Mouse (Mus musculus): ENCODE results near the gene Lrch4.

Gene Lrch4

GRCm38 (mm10) chr5:137649251-137649650, 20.3 kb downstream of the Lrch4 start:
- ATAC-seq (ENCODE audit: insufficient number of reproducible peaks, low FRiP score, low TSS enrichment): no peak

DNA sequence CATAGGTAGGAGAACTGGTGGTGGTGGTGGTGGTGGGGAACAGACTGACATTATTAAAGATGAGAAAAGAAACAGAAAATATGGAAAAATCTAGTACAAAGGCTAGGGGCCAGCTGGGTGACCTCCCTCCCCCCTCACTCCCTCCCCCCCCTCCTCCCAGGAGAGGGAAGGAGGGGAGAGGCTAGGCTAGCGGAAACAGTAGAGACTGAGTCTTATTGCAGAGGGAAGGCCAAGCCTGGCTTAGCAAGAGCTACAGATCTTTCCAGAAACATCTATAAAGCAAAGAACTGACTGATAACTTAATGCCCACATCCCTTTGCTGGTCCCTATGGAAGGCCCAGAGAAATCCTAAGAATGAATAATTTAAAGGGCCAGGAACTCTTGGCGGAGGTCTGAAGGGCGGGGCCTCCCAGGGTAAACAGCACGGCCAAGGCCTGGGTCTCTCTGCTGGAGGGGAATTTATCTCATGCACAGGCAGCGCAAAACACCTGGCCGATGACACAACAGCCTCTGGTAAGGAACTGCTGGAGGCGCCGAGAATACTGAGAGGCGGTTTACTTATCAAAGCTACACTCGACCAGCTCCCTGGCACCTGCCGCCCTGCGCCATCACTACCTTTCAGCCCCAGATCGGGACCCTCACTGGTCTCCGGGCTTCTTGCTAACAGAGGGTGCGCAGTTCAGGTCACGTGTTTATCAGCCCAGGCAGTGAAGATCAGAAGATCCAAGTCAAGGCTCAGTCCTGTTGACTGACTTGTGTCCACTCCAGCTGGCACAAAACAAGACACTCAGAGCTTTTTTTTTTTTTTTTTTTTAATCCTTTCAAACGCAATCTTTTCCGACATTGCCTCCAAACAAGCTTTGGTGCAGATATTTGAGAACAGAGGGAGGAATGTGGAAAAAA, 21.0 kb downstream of the Lrch4 start:
- no peak for ATAC-seq (ENCODE audit: insufficient number of reproducible peaks, low FRiP score, low TSS enrichment)

DNA sequence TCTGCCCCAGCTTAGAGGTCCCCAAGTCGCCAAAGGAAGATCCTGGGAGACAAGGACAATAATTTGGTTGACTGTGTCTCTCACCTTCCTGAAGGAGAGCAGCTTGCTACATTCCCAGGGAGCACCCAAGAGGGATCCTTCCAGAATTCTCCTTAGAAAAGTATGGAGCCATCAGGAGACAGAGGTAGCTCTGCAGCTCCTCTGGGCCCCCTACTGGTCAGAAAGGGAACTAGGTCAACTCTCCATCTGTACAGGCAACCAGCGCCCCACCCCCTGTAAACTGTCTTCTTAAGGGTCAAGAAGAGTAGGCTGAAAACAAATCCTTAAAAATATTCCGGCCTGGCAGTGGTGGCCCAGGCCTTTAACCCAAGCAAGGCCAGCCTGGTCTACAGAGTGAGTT, 23.6 kb downstream of the Lrch4 start:
- ATAC-seq (ENCODE audit: insufficient number of reproducible peaks, low FRiP score, low TSS enrichment): peak; percentile 43; the same call in 1 of the 2 replicates

- no peak for ATAC-seq (ENCODE audit: insufficient number of reproducible peaks, low FRiP score, low TSS enrichment)
Measured at GRCm38 (mm10) chr5:137653366-137653765, 24.4 kb downstream of the Lrch4 start.

- ATAC-seq (ENCODE audit: insufficient number of reproducible peaks, low FRiP score, low TSS enrichment): no peak
Measured at GRCm38 (mm10) chr5:137654746-137655145, 25.8 kb downstream of the Lrch4 start.

DNA sequence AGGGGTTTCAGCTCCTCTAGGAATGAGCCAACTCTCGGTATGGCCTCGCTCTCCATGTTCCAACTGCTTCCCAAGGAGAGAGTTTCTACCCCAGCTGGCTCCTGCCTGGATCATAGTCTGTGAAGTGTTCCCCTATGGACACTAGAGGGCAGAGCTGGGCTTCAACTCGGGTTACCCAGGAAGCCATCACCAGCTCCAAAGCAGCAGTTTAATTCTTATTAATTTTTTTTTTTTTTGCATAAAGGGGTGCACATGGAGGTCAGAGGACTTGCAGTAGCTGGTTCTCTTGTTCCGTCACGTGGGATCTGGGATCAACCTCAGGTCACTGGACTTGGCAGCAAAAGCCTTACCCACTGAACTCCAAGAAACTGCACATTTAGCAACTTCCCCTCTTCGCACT, 28.1 kb downstream of the Lrch4 start:
- ATAC-seq (ENCODE audit: insufficient number of reproducible peaks, low FRiP score, low TSS enrichment): peak; percentile 69; the same call in 1 of the 2 replicates

DNA sequence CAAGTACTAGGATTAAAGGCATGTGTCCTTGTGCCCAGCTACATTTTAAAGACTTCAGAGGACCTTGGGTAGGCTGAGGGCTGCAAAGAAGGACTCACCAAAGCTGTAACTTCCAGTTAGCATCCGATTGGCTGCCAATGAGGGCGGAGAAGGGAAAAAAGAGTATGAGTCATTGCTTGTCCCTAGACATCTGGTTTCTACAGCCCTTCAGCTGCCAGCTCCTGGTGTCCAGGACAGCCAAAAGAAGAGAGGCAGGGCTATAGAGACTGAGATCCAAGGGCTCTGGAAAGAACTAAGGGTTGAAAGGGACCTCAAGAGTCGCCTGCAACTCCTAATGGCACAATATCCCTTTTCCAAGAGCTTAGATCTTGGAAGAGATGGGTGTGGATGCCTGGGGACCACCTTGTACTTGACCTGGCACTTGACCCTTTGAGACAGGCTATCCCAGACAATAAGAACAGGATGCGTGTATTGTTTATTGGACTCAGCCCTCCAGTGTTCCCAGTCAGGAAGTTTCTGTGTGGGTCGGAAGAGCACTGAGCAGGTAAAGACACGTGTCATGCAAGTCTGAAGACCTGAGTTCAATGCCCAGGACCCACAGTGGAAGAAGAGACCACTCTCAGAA, 31.3 kb downstream of the Lrch4 start:
- no peak for ATAC-seq (ENCODE audit: insufficient number of reproducible peaks, low FRiP score, low TSS enrichment)

GRCm38 (mm10) chr5:137663057-137663456, 34.1 kb downstream of the Lrch4 start:
- ATAC-seq (ENCODE audit: insufficient number of reproducible peaks, low FRiP score, low TSS enrichment): no peak

DNA sequence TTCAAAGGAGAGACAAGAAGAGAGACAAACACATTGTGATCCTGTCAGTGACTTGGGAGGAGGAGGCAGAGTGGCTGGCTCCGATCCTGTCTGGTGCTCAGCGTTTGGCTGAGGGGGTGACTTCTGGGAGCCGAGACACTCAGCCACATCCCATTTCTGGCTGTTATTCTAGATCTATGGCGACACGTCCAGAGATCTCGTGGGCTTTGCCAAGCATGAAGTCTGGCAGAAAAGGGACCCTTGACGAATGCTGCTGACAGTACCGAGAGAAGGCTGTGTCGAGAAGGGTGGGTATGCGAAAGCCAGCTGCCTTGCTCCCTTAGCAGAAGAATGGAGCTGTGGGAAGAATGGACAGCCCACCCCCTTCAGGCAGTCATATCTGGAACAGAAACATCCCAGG, 40.0 kb downstream of the Lrch4 start:
- no peak for ATAC-seq (ENCODE audit: insufficient number of reproducible peaks, low FRiP score, low TSS enrichment)

DNA sequence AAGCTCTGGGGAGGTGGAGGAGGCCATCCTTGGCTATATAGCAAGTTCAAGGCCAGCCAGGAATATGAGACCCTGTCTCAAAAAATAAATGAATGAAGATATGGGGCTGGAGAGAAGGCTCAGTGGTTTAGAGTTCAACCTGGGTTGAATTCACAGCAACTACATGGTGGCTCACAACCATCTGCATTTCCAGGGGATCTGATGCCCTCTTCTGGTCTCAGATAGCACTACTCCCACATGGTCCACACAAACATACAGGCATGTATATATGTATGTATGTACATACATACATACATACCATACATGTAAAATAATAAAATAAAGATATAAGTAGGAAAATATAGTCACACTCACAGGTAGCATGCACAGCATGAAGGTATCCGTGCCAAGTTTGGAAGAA, 41.3 kb downstream of the Lrch4 start:
- ATAC-seq (ENCODE audit: insufficient number of reproducible peaks, low FRiP score, low TSS enrichment): no peak

DNA sequence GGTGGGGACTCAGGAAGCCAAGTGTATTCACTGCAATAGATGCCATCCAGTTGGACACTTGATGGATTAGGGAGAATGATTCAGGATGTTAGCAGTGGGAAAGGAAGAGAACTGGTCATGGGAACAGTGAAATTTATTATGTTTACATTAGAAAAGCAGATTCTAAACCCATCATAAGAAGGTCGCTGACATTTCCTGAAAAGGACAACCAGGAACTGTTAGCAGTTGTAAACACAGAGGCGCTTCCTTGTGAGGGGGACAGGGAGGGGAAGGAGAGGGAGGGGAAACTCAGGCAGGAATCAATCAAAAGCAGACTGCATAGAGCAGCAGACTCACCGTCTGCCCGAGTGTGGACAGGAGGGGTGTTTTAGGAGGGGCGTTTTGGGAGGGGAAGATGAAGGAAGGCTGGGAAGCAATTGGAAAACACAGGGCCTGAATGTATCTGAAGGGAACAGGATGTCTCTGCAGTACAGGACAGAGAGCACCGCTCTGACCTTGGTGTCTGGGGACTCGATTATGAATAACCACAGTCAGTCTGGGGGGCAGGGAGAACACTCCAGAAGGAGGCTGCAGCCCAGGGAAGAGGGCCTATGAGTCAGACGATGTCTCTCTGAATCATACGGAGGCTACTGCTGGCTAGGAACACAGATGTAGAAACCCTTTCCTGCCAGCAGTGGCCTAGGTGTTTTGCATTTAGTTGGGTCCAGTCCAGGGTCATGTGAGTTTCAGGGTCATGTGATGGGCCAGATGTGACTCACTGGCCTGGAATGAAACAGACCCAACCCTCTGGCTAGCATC, 42.7 kb downstream of the Lrch4 start:
- no peak for ATAC-seq (ENCODE audit: insufficient number of reproducible peaks, low FRiP score, low TSS enrichment)

- no peak for ATAC-seq (ENCODE audit: insufficient number of reproducible peaks, low FRiP score, low TSS enrichment)
Measured at GRCm38 (mm10) chr5:137672361-137672760, 43.4 kb downstream of the Lrch4 start.

DNA sequence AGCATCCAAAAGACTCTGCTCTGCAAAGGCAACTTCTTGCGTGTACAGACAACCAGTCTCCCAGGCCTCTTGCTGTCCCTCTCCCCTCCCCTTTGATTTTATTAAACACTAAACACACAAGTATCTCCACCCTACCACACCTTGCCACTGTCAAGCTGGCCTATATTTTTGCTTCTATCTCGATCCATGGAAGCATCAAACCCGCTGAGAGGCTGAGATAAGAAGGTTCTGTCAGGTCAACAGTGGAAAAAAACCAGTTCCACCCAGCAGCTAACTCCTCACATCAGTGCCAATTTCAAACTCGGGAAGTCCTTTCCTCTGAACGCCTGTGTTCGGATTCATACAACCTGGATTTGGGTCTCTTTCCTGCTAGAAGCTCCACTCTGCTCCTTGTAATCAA, 44.1 kb downstream of the Lrch4 start:
- ATAC-seq (ENCODE audit: insufficient number of reproducible peaks, low FRiP score, low TSS enrichment): no peak

GRCm38 (mm10) chr5:137674786-137675185, 45.9 kb downstream of the Lrch4 start:
- no peak for ATAC-seq (ENCODE audit: insufficient number of reproducible peaks, low FRiP score, low TSS enrichment)

GRCm38 (mm10) chr5:137677859-137678258, 48.9 kb downstream of the Lrch4 start:
- no peak for ATAC-seq (ENCODE audit: insufficient number of reproducible peaks, low FRiP score, low TSS enrichment)

GRCm38 (mm10) chr5:137678736-137679135, 49.8 kb downstream of the Lrch4 start:
- no peak for ATAC-seq (ENCODE audit: insufficient number of reproducible peaks, low FRiP score, low TSS enrichment)

GRCm38 (mm10) chr5:137679726-137680125, 50.8 kb downstream of the Lrch4 start:
- no peak for ATAC-seq (ENCODE audit: insufficient number of reproducible peaks, low FRiP score, low TSS enrichment)

DNA sequence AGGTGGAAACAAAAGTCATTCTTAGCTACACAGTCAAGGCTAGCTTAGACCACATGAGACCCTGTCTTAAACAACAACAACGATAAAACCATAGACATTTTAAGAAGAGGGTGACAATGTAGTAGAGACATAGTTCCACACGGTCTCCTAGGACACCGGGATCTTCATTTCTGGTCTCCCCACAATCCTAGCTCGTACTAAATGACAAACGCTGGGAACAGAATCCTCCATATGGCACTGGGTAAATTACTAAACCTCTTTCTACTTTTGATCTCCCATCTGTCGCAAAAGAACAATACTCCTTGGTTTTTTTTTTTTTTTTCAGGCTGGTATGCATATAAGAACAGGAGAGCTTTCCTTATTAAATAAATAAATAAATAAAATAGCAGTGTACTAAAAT, 53.6 kb downstream of the Lrch4 start:
- ATAC-seq (ENCODE audit: insufficient number of reproducible peaks, low FRiP score, low TSS enrichment): no peak

- ATAC-seq (ENCODE audit: insufficient number of reproducible peaks, low FRiP score, low TSS enrichment): no peak
Measured at GRCm38 (mm10) chr5:137683388-137684293, 54.7 kb downstream of the Lrch4 start.
